Mouse (Mus musculus) thymus, adult 2 months (tissue): Measurements from ENCODE around the gene Clcnkb. TPM values are rescaled to one million over a fixed set of nuclear protein-coding genes. Genes with fewer than 3 reads are reported as not detected.

ENCODE experiments used
- DNase-seq: peaks from one replicate; pipeline ENCODE4 v3.0.0; 2021
- H3K27ac ChIP-seq: fragments of 200-500 bp; 2 replicates; pipeline ENCODE4 v1.5.1; 2012; ENCODE audit warnings: low read length, control low read depth; ENCODE audit not compliant: control insufficient read depth, insufficient read depth
- H3K27me3 ChIP-seq: fragments of 200-500 bp; 2 replicates; pipeline ENCODE4 v1.6.1; 2012; ENCODE audit warnings: mild to moderate bottlenecking, low read length, moderate library complexity, mixed read lengths; ENCODE audit not compliant: control insufficient read depth, insufficient read depth
- H3K36me3 ChIP-seq: fragments of 200-500 bp; 2 replicates; pipeline ENCODE4 v1.6.1; 2012; ENCODE audit warnings: mild to moderate bottlenecking, low read length, moderate library complexity; ENCODE audit not compliant: control insufficient read depth, insufficient read depth
- H3K4me1 ChIP-seq: fragments of 200-500 bp; replicated peaks from 2 replicates; pipeline ENCODE4 v1.6.1; 2012; ENCODE audit warnings: low read length; ENCODE audit not compliant: control insufficient read depth, insufficient read depth
- H3K4me3 ChIP-seq: fragments of 200-500 bp; 2 replicates; pipeline ENCODE4 v1.5.1; 2012; ENCODE audit warnings: mild to moderate bottlenecking, low read length, control low read depth, moderate library complexity; ENCODE audit not compliant: control insufficient read depth, insufficient read depth
- CTCF ChIP-seq: fragments of 200-500 bp; IDR thresholded peaks from 2 replicates; pipeline ENCODE4 v1.5.1; 2012; ENCODE audit warnings: mild to moderate bottlenecking, control low read depth, low read length, moderate library complexity, borderline replicate concordance; ENCODE audit not compliant: control insufficient read depth, poor library complexity, insufficient read depth; ENCODE audit errors: extremely low read depth
- POLR2A ChIP-seq: fragments of 200-500 bp; IDR thresholded peaks from 2 replicates; pipeline ENCODE4 v1.6.1; 2012; ENCODE audit warnings: mild to moderate bottlenecking, low read length, control low read depth, moderate library complexity; ENCODE audit not compliant: control insufficient read depth, poor library complexity, insufficient read depth; ENCODE audit errors: extremely low read depth
- WGBS: fragments of 180-500 bp; shearing (Covaris S2); methylation state at CpG from one replicate; pipeline ENCODE4 v1.1.7; 2018; 5-methylcytosine and 5-hydroxymethylcytosine counted together
- polyA plus RNA-seq: library from polyadenylated mRNA; depleted of rRNA; stranded (reverse); fragments of >200 nt; gene quantifications from 2 replicates; pipeline ENCODE4 v1.2.3, GENCODE M21; 2012; rRNA removed

Clcnkb gene
- polyA plus RNA-seq = 0.24 and 0.27 TPM in 2 replicates

GRCm38 (mm10) chr4:141415924-141416323, at the start of gene Clcnkb:
Clcnkb (minus strand) TSS chr4:141416014.
- DNase-seq = no peak
- Histone ChIP-seq H3K27me3 (no peaks in the 10 kb centered on the region), H3K4me3 (no peak within 1 kb of the TSS), H3K27ac (no peak within 1 kb of the TSS), H3K36me3 (no peaks in the 10 kb centered on the region), H3K4me1 (peaks cover 15% of the 10 kb centered on the region)
- WGBS = 91% methylated on average over 7 of the region's 7 CpGs
- TF ChIP-seq CTCF = no peak
- TF ChIP-seq POLR2A = no peak

- Histone ChIP-seq H3K27ac (no peak overlapping the region), H3K27me3 (no peaks in the 10 kb centered on the region), H3K4me1 (no peaks in the 10 kb centered on the region), H3K36me3 (peaks cover 39% of the 10 kb centered on the region), H3K4me3 (no peak overlapping the region)
- no peak for DNase-seq
- 94% methylated on average over 16 of the region's 16 CpGs for WGBS
- TF ChIP-seq POLR2A = no peak
- no peak for TF ChIP-seq CTCF
Measured at GRCm38 (mm10) chr4:141464722-141465121, 48.9 kb upstream of the Clcnkb start.

DNA sequence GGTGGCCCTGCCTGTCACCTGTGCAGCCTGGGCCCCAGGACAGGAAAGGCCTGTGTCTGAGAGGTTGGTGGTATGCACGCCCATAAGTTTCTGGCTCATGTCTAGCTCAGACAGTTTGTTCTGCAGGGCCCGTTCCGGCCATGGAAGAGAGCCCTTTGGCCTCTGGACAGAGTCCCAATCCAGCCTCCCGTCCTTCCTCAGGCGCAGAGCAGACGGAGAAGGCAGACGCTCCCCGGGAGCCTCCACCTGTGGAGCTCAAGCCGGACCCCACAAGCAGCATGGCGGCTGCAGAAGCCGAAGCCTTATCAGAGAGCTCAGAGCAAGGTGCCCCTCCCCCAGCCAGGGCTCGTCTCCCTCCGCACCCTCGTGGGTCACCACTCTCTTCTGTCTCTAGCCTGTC, 47.7 kb upstream of the Clcnkb start:
- DNase-seq = no peak
- TF ChIP-seq POLR2A = no peak
- no peak for TF ChIP-seq CTCF
- no peak overlapping the region for H3K4me3 ChIP-seq
- H3K27me3 ChIP-seq = no peaks in the 10 kb centered on the region
- H3K27ac ChIP-seq = no peak overlapping the region
- no peaks in the 10 kb centered on the region for H3K4me1 ChIP-seq
- H3K36me3 ChIP-seq = peaks cover 33% of the 10 kb centered on the region
- WGBS = 98% methylated on average over 14 of the region's 14 CpGs

DNA sequence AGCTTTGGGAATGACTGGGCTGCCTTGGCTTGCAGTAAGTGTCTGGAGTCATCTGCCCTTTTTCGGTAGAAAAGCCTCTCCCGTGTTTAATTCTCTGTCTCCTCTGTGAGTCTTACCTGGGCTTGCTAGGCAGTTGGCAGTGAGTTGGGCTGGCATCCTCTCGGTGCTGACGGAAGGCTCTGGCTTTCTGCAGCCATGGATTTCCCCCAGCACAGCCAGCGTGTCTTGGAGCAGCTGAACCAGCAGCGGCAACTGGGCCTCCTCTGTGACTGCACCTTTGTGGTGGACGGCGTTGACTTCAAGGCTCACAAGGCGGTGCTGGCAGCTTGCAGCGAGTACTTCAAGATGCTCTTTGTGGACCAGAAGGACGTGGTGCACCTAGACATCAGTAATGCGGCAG, 45.8 kb upstream of the Clcnkb start:
- Histone ChIP-seq H3K36me3 (peaks cover 31% of the 10 kb centered on the region), H3K4me1 (no peaks in the 10 kb centered on the region), H3K27ac (no peak overlapping the region), H3K27me3 (no peaks in the 10 kb centered on the region), H3K4me3 (no peak overlapping the region)
- DNase-seq = no peak
- WGBS = 95% methylated on average over 12 of the region's 12 CpGs
- no peak for TF ChIP-seq POLR2A
- TF ChIP-seq CTCF = no peak

- Histone ChIP-seq H3K4me3 (no peak overlapping the region), H3K4me1 (no peaks in the 10 kb centered on the region), H3K36me3 (peaks cover 26% of the 10 kb centered on the region), H3K27me3 (no peaks in the 10 kb centered on the region), H3K27ac (no peak overlapping the region)
- DNase-seq = no peak
- 95% methylated on average over 12 of the region's 12 CpGs for WGBS
- no peak for TF ChIP-seq CTCF
- TF ChIP-seq POLR2A = no peak
Measured at GRCm38 (mm10) chr4:141461088-141461487, 45.3 kb upstream of the Clcnkb start.

DNA sequence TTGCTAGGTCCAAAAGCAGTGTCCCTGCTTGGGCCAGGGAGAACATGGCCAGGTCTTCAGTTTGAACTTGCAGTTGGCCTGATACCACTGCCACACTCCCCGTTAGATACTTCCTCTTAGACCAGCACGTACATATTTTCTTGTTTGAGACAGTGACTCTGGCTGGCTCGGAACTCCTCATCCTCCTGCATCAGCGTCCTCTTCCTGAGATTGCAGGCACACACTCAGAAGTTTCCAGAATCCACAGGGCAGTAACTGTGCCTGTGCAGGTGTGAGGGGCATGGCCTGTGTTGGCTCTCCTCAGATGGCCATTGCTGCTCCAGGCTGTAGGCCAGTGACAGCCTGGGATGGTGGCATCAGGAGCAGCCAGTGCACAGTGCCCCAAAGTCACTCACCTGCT, 44.7 kb upstream of the Clcnkb start:
- Histone ChIP-seq H3K4me3 (no peak overlapping the region), H3K36me3 (peaks cover 20% of the 10 kb centered on the region)
- 84% methylated on average over 4 of the region's 4 CpGs for WGBS

DNA sequence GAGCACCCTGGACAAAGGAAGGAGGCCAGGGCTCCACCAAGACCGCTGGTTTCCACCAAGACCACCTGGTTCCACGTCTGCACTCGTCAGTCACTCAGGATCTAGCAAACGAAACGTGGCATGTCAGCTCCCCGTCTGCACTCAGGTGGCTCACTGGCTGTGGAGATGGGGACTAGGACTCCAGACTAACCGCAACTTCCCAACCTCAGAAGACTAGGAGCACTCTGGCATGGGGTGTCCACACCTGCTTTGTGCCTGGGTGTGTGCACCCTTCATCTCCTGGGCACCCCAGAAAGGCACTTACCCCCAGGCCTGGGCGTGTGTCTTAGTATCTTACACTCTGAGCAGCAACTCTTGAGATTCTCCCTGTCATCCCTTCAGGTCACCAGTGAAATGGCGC, 44.0 kb upstream of the Clcnkb start:
- no peaks in the 10 kb centered on the region for H3K27me3 ChIP-seq
- peaks cover 13% of the 10 kb centered on the region for H3K36me3 ChIP-seq
- WGBS = 99% methylated on average over 9 of the region's 9 CpGs
- no peak for DNase-seq
- no peak overlapping the region for H3K4me3 ChIP-seq
- H3K4me1 ChIP-seq = peaks cover 10% of the 10 kb centered on the region
- TF ChIP-seq POLR2A = no peak
- no peak for TF ChIP-seq CTCF
- H3K27ac ChIP-seq = no peak overlapping the region

More for the DNA sequence above, 44.7 kb upstream of the Clcnkb start:
- no peak overlapping the region for H3K27ac ChIP-seq
- peaks cover 3% of the 10 kb centered on the region for H3K4me1 ChIP-seq
- H3K27me3 ChIP-seq = no peaks in the 10 kb centered on the region
- no peak for TF ChIP-seq CTCF
- TF ChIP-seq POLR2A = no peak
- DNase-seq = no peak
